ENCODE assay signal across 28 mouse cellular contexts in genomic region chr8:126980046-126980445, GRCm38 (mm10). TPM values are rescaled to one million over a fixed set of nuclear protein-coding genes. Genes with fewer than 3 reads are reported as not detected.
A peak's percentile ranks its signal among the peaks of the same experiment; 100 is the strongest.
DNase-seq lines count a peak whose midpoint lies in the region; ATAC-seq and TF ChIP-seq lines count a peak whose summit lies in the region.
"Had no signal": no experiment of that assay in that cellular context is flagged by ENCODE, and none has a peak within 500 bp of the region (broad histone marks: within the 10 kb centered on the region; RNA-seq: fewer than 3 reads in every experiment).

No protein-coding gene starts in this region.

- H3K9ac ChIP-seq in kidney, embryonic 15.5 days = no peak overlapping the region
- no peak overlapping the region for H3K9ac ChIP-seq in stomach, postnatal 0 days (ENCODE audit: low read length)
- H3K9ac ChIP-seq: embryonic facial prominence, embryonic 13.5 days; hindbrain, embryonic 13.5 days; limb, embryonic 13.5 days; liver, embryonic 12.5 days; midbrain, embryonic 15.5 days; neural tube, embryonic 13.5 days had no signal

- no peak for DNase-seq in kidney, adult 8-10 months
- DNase-seq in A20 (ENCODE audit: low read depth, low spot score) = peak; percentile 47
- DNase-seq in ZHBTc4 (ENCODE audit: low read depth, low spot score) = peak; percentile 69
- DNase-seq in stomach, postnatal 0 days (ENCODE audit: low spot score) = no peak
- DNase-seq in testis, postnatal 10 days (ENCODE audit: low spot score) = no peak
- no peak for DNase-seq in right cerebral cortex, adult 2 months (ENCODE audit: low spot score in 2 of 2)
- DNase-seq: adrenal gland, adult 8-10 months; cerebellum, adult 8-10 months; cerebellum, postnatal 36 days; embryo, embryonic 11 days; gastrocnemius, postnatal 25 days; heart, postnatal 36 days; kidney, adult 9 months; kidney, postnatal 36 days; layer of hippocampus, postnatal 36 days; lung, postnatal 14 days; right cerebral cortex, postnatal 4 days had no signal

- TF ChIP-seq CTCF in stomach, postnatal 0 days (IDR thresholded peaks at IDR 0.05; ENCODE audit: low read depth) = no peak

- no peak for ATAC-seq in kidney, embryonic 15.5 days (replicated peaks; ENCODE audit: low FRiP score)
- ATAC-seq in stomach, postnatal 0 days (ENCODE audit: low FRiP score, low TSS enrichment) = 0 out of 2 replicates have a peak, but pooled peaks have one; percentile 13
- ATAC-seq: forebrain, embryonic 14.5 days; liver, embryonic 12.5 days; midbrain, embryonic 15.5 days; Patski had no signal

- H3K4me3 ChIP-seq in kidney, embryonic 15.5 days (replicated peaks) = no peak overlapping the region
- no peak overlapping the region for H3K4me3 ChIP-seq in stomach, postnatal 0 days (ENCODE audit: low read depth, low read length)
- H3K4me3 ChIP-seq: embryonic facial prominence, embryonic 13.5 days; erythroblast, embryonic 14.5 days; hindbrain, embryonic 13.5 days; liver, embryonic 12.5 days; megakaryocyte, embryonic 14.5 days; midbrain, embryonic 15.5 days; neural tube, embryonic 13.5 days had no signal

- no peaks in the 10 kb centered on the region for H3K9me3 ChIP-seq in kidney, embryonic 15.5 days (replicated peaks)
- no peaks in the 10 kb centered on the region for H3K9me3 ChIP-seq in stomach, postnatal 0 days (ENCODE audit: control insufficient read depth, low read length)
- H3K9me3 ChIP-seq: embryonic facial prominence, embryonic 13.5 days; hindbrain, embryonic 13.5 days; limb, embryonic 13.5 days; liver, embryonic 12.5 days; megakaryocyte, embryonic 14.5 days; midbrain, embryonic 15.5 days; neural tube, embryonic 13.5 days had no signal

- H3K27me3 ChIP-seq in kidney, embryonic 15.5 days = peaks cover 29% of the 10 kb centered on the region
- no peaks in the 10 kb centered on the region for H3K27me3 ChIP-seq in stomach, postnatal 0 days (ENCODE audit: control insufficient read depth, insufficient read depth, low read length)

- H3K27ac ChIP-seq in kidney, embryonic 15.5 days = no peak overlapping the region
- no peak overlapping the region for H3K27ac ChIP-seq in stomach, postnatal 0 days (replicated peaks)
- H3K27ac ChIP-seq: embryonic facial prominence, embryonic 13.5 days; hindbrain, embryonic 13.5 days; limb, embryonic 13.5 days; liver, embryonic 12.5 days; midbrain, embryonic 15.5 days; neural tube, embryonic 13.5 days had no signal

- peaks cover 7% of the 10 kb centered on the region; the same call in 1 of the 2 replicates for H3K4me1 ChIP-seq in kidney, embryonic 15.5 days
- no peaks in the 10 kb centered on the region for H3K4me1 ChIP-seq in stomach, postnatal 0 days (replicated peaks; ENCODE audit: control insufficient read depth, insufficient read depth)
- H3K4me1 ChIP-seq: hindbrain, embryonic 13.5 days; midbrain, embryonic 15.5 days; neural tube, embryonic 13.5 days had no signal

- no peak for TF ChIP-seq EP300 in stomach, postnatal 0 days (optimal IDR thresholded peaks at IDR 0.05)

- H3K36me3 ChIP-seq in kidney, embryonic 15.5 days = no peaks in the 10 kb centered on the region
- no peaks in the 10 kb centered on the region for H3K36me3 ChIP-seq in stomach, postnatal 0 days (ENCODE audit: control insufficient read depth, insufficient read depth, low read length)
- H3K36me3 ChIP-seq: embryonic facial prominence, embryonic 13.5 days; hindbrain, embryonic 13.5 days; limb, embryonic 13.5 days; liver, embryonic 12.5 days; midbrain, embryonic 15.5 days; neural tube, embryonic 13.5 days had no signal

- 0 out of 2 replicates have a peak overlapping the region, but pooled peaks have one; percentile 4 for H3K4me2 ChIP-seq in kidney, embryonic 15.5 days
- H3K4me2 ChIP-seq in stomach, postnatal 0 days (replicated peaks; ENCODE audit: low read depth) = no peak overlapping the region
- H3K4me2 ChIP-seq: hindbrain, embryonic 13.5 days; midbrain, embryonic 15.5 days had no signal

- WGBS in kidney, embryonic 15.5 days = 53% methylated on average over 5 of the region's 5 CpGs
- WGBS in stomach, postnatal 0 days = 57% methylated on average over 5 of the region's 5 CpGs

RNA-seq across cellular contexts. Expression of gene Rbm34, which starts 9.2 kb away (rescaled TPM):
- polyA plus RNA-seq in kidney, embryonic 15.5 days (2015; fragmentation: Nextera tagmentation; extraction: Ambion mirVana) = 23.5 and 26.0 TPM in 2 replicates
- 18.4 and 19.5 TPM in 2 replicates for polyA plus RNA-seq in stomach, postnatal 0 days (2015; fragmentation: Nextera tagmentation; extraction: Ambion mirVana)

RNA-seq across cellular contexts. Expression of gene Tomm20, which starts 34.4 kb away (rescaled TPM):
- polyA plus RNA-seq in kidney, embryonic 15.5 days (2015; fragmentation: Nextera tagmentation; extraction: Ambion mirVana) = 244 and 246 TPM in 2 replicates
- 158 and 175 TPM in 2 replicates for polyA plus RNA-seq in stomach, postnatal 0 days (2015; fragmentation: Nextera tagmentation; extraction: Ambion mirVana)

Comparison
In these comparisons a context has a peak if more than half of its experiments do, and no peak if none do; other contexts are left out.
1. DNase-seq: peak in A20 (single experiment) and ZHBTc4 (single experiment); none in kidney, adult 8-10 months (0 of 2), stomach, postnatal 0 days (single experiment), testis, postnatal 10 days (single experiment) and right cerebral cortex, adult 2 months (0 of 2).